Mouse (Mus musculus): ENCODE results near the gene Hpd. TPM values are rescaled to one million over a fixed set of nuclear protein-coding genes. Genes with fewer than 3 reads are reported as not detected.

Hpd gene
- polyA plus RNA-seq, 1 experiment from 2014 or later = not detected

- peak overlapping the region; percentile 98 for H3K9ac ChIP-seq
- H3K27me3 ChIP-seq (replicated peaks) = no peaks in the 10 kb centered on the region
- H3K4me1 ChIP-seq = peaks cover 64% of the 10 kb centered on the region
- H3K4me2 ChIP-seq = peak overlapping the region; percentile 99
- WGBS = under 1% methylated on average over 13 of the region's 13 CpGs
- peak; percentile 15; the same call in 1 of the 2 replicates for ATAC-seq (replicated peaks)
- H3K9me3 ChIP-seq = no peaks in the 10 kb centered on the region
- H3K4me3 ChIP-seq = peak overlapping the region; percentile 94
- no peaks in the 10 kb centered on the region for H3K36me3 ChIP-seq (replicated peaks)
- H3K27ac ChIP-seq = peak overlapping the region; percentile 100
Measured at GRCm38 (mm10) chr5:123136361-123137043, 46.0 kb downstream of the Hpd start.

- H3K4me1 ChIP-seq = peaks cover 66% of the 10 kb centered on the region
- peak overlapping the region; percentile 100 for H3K27ac ChIP-seq
- H3K9ac ChIP-seq = peak overlapping the region; percentile 98
- H3K4me3 ChIP-seq = peak overlapping the region; percentile 94
- peak overlapping the region; percentile 99 for H3K4me2 ChIP-seq
- H3K36me3 ChIP-seq (replicated peaks) = no peaks in the 10 kb centered on the region
- WGBS = 2% methylated on average over 30 of the region's 30 CpGs
- H3K27me3 ChIP-seq (replicated peaks) = no peaks in the 10 kb centered on the region
- H3K9me3 ChIP-seq = no peaks in the 10 kb centered on the region
- ATAC-seq (replicated peaks) = 0 out of 2 replicates have a peak, but pooled peaks have one; percentile 0
Measured at GRCm38 (mm10) chr5:123135471-123136360, 46.8 kb downstream of the Hpd start.

GRCm38 (mm10) chr5:123134875-123135382, 47.6 kb downstream of the Hpd start:
- H3K9ac ChIP-seq = peak overlapping the region; percentile 98
- H3K4me3 ChIP-seq = peak overlapping the region; percentile 94
- H3K27me3 ChIP-seq (replicated peaks) = no peaks in the 10 kb centered on the region
- no peaks in the 10 kb centered on the region for H3K36me3 ChIP-seq (replicated peaks)
- no peak for ATAC-seq (replicated peaks)
- H3K27ac ChIP-seq = peak overlapping the region; percentile 100
- H3K9me3 ChIP-seq = no peaks in the 10 kb centered on the region
- H3K4me1 ChIP-seq = peaks cover 66% of the 10 kb centered on the region
- 17% methylated on average over 8 of the region's 8 CpGs for WGBS
- H3K4me2 ChIP-seq = peak overlapping the region; percentile 99

GRCm38 (mm10) chr5:123134186-123134874, 48.2 kb downstream of the Hpd start:
- Histone ChIP-seq H3K9ac (peak overlapping the region; percentile 98), H3K4me2 (peak overlapping the region; percentile 99), H3K9me3 (no peaks in the 10 kb centered on the region), H3K27ac (peak overlapping the region; percentile 100), H3K4me3 (peak overlapping the region; percentile 94), H3K36me3 (replicated peaks) (no peaks in the 10 kb centered on the region), H3K4me1 (peaks cover 66% of the 10 kb centered on the region), H3K27me3 (replicated peaks) (no peaks in the 10 kb centered on the region)
- WGBS = 16% methylated on average over 13 of the region's 13 CpGs
- ATAC-seq (replicated peaks) = no peak

- peak overlapping the region; percentile 100 for H3K27ac ChIP-seq
- no peaks in the 10 kb centered on the region for H3K9me3 ChIP-seq
- H3K4me3 ChIP-seq = peak overlapping the region; percentile 94; the same call in 1 of the 2 replicates
- 0 out of 2 replicates have a peak, but pooled peaks have one; percentile 1 for ATAC-seq (replicated peaks)
- peak overlapping the region; percentile 99 for H3K4me2 ChIP-seq
- WGBS = 7% methylated on average over 7 of the region's 7 CpGs
- H3K36me3 ChIP-seq (replicated peaks) = no peaks in the 10 kb centered on the region
- H3K9ac ChIP-seq = no peak overlapping the region
- H3K4me1 ChIP-seq = peaks cover 66% of the 10 kb centered on the region
- H3K27me3 ChIP-seq (replicated peaks) = no peaks in the 10 kb centered on the region
Measured at GRCm38 (mm10) chr5:123133784-123134143, 48.8 kb downstream of the Hpd start.

- Histone ChIP-seq H3K4me3 (peak overlapping the region; percentile 94), H3K9me3 (no peaks in the 10 kb centered on the region), H3K27ac (peak overlapping the region; percentile 100), H3K4me2 (peak overlapping the region; percentile 99), H3K27me3 (replicated peaks) (no peaks in the 10 kb centered on the region), H3K36me3 (replicated peaks) (no peaks in the 10 kb centered on the region), H3K4me1 (peaks cover 66% of the 10 kb centered on the region), H3K9ac (no peak overlapping the region)
- 18% methylated on average over 18 of the region's 18 CpGs for WGBS
- no peak for ATAC-seq (replicated peaks)
Measured at GRCm38 (mm10) chr5:123133083-123133783, 49.3 kb downstream of the Hpd start.

- H3K27me3 ChIP-seq (replicated peaks) = no peaks in the 10 kb centered on the region
- peaks cover 61% of the 10 kb centered on the region for H3K4me1 ChIP-seq
- H3K36me3 ChIP-seq (replicated peaks) = no peaks in the 10 kb centered on the region
- peak within 1 kb of the TSS; percentile 40 for H3K9ac ChIP-seq
- H3K4me3 ChIP-seq = peak within 1 kb of the TSS; percentile 94
- WGBS = 3% methylated on average over 44 of the region's 44 CpGs
- H3K4me2 ChIP-seq = peak within 1 kb of the TSS; percentile 99
- H3K9me3 ChIP-seq = no peaks in the 10 kb centered on the region
- ATAC-seq (replicated peaks) = peak; percentile 31
- peak within 1 kb of the TSS; percentile 100 for H3K27ac ChIP-seq
Measured at GRCm38 (mm10) chr5:123132308-123133071, 50.0 kb downstream of the Hpd start, which contains the start of gene Rhof. Gene Rhof (minus strand): TSS chr5:123132692.

- Histone ChIP-seq H3K27me3 (replicated peaks) (no peaks in the 10 kb centered on the region), H3K9me3 (no peaks in the 10 kb centered on the region), H3K4me1 (peaks cover 44% of the 10 kb centered on the region), H3K4me2 (no peak overlapping the region), H3K4me3 (no peak overlapping the region), H3K27ac (no peak overlapping the region), H3K9ac (no peak overlapping the region), H3K36me3 (replicated peaks) (peaks cover 2% of the 10 kb centered on the region; the same call in 1 of the 2 replicates)
- no peak for ATAC-seq (replicated peaks)
- 90% methylated on average over 5 of the region's 5 CpGs for WGBS
Measured at GRCm38 (mm10) chr5:123130814-123131148, 51.7 kb downstream of the Hpd start.

- Histone ChIP-seq H3K36me3 (replicated peaks) (peaks cover 2% of the 10 kb centered on the region; the same call in 1 of the 2 replicates), H3K27me3 (replicated peaks) (no peaks in the 10 kb centered on the region), H3K4me1 (peaks cover 38% of the 10 kb centered on the region), H3K27ac (no peak overlapping the region), H3K4me3 (no peak overlapping the region), H3K9me3 (no peaks in the 10 kb centered on the region), H3K4me2 (no peak overlapping the region), H3K9ac (no peak overlapping the region)
- WGBS = 83% methylated on average over 9 of the region's 9 CpGs
- no peak for ATAC-seq (replicated peaks)
Measured at GRCm38 (mm10) chr5:123130030-123130813, 52.3 kb downstream of the Hpd start.

- no peak overlapping the region for H3K4me3 ChIP-seq
- H3K4me2 ChIP-seq = no peak overlapping the region
- H3K36me3 ChIP-seq (replicated peaks) = peaks cover 2% of the 10 kb centered on the region; the same call in 1 of the 2 replicates
- no peak overlapping the region for H3K27ac ChIP-seq
- H3K27me3 ChIP-seq (replicated peaks) = no peaks in the 10 kb centered on the region
- 88% methylated on average over 10 of the region's 10 CpGs for WGBS
- no peak for ATAC-seq (replicated peaks)
- H3K9ac ChIP-seq = no peak overlapping the region
- peaks cover 29% of the 10 kb centered on the region for H3K4me1 ChIP-seq
- H3K9me3 ChIP-seq = no peaks in the 10 kb centered on the region
Measured at GRCm38 (mm10) chr5:123129170-123129757, 53.3 kb downstream of the Hpd start.

All from midbrain, embryonic 15.5 days (tissue).